Mouse (Mus musculus) testis, adult 2 months (tissue): ENCODE results near the gene Tmem116. TPM values are rescaled to one million over a fixed set of nuclear protein-coding genes. Genes with fewer than 3 reads are reported as not detected.

ENCODE experiments used
- H3K27ac ChIP-seq: fragments of 200-500 bp; 2 replicates; pipeline ENCODE4 v1.5.1; 2012; ENCODE audit warnings: low read depth, low read length; ENCODE audit not compliant: control insufficient read depth, insufficient read depth
- H3K27me3 ChIP-seq: fragments of 200-500 bp; 2 replicates; pipeline ENCODE4 v1.6.1; 2012; ENCODE audit warnings: mild to moderate bottlenecking, low read length, moderate library complexity; ENCODE audit not compliant: control insufficient read depth, insufficient read depth
- H3K36me3 ChIP-seq: fragments of 200-500 bp; 2 replicates; pipeline ENCODE4 v1.6.1; 2012; ENCODE audit warnings: mild to moderate bottlenecking, low read length; ENCODE audit not compliant: control insufficient read depth, insufficient read depth
- H3K4me1 ChIP-seq: fragments of 200-500 bp; 2 replicates; pipeline ENCODE4 v1.6.1; 2012; ENCODE audit warnings: low read length; ENCODE audit not compliant: control insufficient read depth, insufficient read depth
- H3K4me3 ChIP-seq: fragments of 200-500 bp; 2 replicates; pipeline ENCODE4 v1.5.1; 2012; ENCODE audit warnings: low read depth, mild to moderate bottlenecking, low read length, moderate library complexity, mixed read lengths; ENCODE audit not compliant: control insufficient read depth
- CTCF ChIP-seq: fragments of 200-500 bp; IDR thresholded peaks from 2 replicates; pipeline ENCODE4 v1.5.1; 2012; ENCODE audit warnings: low read depth, mild to moderate bottlenecking, inconsistent platforms, low read length, moderate library complexity; ENCODE audit not compliant: control insufficient read depth, insufficient read depth, insufficient replicate concordance
- POLR2A ChIP-seq: fragments of 200-500 bp; IDR thresholded peaks from 2 replicates; pipeline ENCODE4 v1.6.1; 2012; ENCODE audit warnings: low read depth, mild to moderate bottlenecking, inconsistent platforms, low read length, moderate library complexity; ENCODE audit not compliant: control insufficient read depth
- polyA plus RNA-seq: library from polyadenylated mRNA; depleted of rRNA; stranded (reverse); fragments of >200 nt; gene quantifications from 2 replicates; pipeline ENCODE4 v1.2.3, GENCODE M21; 2012

Tmem116 gene
- polyA plus RNA-seq, 1 experiment, result 60.5 TPM

DNA sequence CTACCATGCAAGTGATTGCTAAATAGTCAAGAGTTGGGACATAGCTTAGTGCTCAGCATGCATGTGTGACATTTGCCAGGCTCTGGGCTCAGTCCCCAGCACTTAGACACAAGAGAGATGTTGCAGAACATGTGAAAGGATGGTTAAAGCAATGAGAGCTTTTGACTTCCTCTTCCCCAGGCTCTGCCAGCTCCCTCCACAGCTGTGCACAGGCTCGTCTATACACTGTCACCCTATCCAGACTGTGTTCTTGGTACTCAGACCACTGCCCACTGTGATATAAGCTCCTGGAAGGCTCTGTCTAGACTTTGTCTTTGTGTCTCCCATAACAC lies 10.4 kb downstream of the Tmem116 start:
- H3K27me3 ChIP-seq, result no peaks in the 10 kb centered on the region
- TF ChIP-seq CTCF (no peak), POLR2A (no peak)
- no peak overlapping the region for H3K27ac ChIP-seq
- H3K4me3 ChIP-seq, result no peak overlapping the region
- H3K4me1 ChIP-seq, result no peaks in the 10 kb centered on the region
- H3K36me3 ChIP-seq, result no peaks in the 10 kb centered on the region

DNA sequence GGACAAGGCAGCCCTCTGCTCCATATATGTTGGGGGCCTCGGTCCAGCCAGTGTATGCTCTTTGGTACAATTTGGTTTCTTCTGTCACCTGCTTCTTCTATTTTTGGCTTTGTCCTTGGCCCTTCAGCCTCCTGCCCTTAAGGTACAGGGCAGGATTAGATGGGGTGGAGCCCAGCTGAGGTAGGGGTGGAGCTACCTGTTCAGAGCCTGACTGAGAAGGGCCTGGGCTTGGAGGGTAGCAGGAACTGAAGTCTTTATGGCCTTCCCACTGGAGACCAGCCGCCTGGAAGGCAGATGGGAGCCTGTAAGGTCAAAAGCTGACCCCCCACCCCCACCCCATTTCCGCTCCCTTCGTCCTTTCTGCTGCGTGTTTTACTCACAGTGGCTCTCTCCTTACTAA lies 11.3 kb downstream of the Tmem116 start:
- TF ChIP-seq POLR2A (no peak), CTCF (no peak)
- no peaks in the 10 kb centered on the region for H3K4me1 ChIP-seq
- H3K27ac ChIP-seq, result no peak overlapping the region
- no peak overlapping the region for H3K4me3 ChIP-seq
- H3K36me3 ChIP-seq, result no peaks in the 10 kb centered on the region
- H3K27me3 ChIP-seq, result no peaks in the 10 kb centered on the region

DNA sequence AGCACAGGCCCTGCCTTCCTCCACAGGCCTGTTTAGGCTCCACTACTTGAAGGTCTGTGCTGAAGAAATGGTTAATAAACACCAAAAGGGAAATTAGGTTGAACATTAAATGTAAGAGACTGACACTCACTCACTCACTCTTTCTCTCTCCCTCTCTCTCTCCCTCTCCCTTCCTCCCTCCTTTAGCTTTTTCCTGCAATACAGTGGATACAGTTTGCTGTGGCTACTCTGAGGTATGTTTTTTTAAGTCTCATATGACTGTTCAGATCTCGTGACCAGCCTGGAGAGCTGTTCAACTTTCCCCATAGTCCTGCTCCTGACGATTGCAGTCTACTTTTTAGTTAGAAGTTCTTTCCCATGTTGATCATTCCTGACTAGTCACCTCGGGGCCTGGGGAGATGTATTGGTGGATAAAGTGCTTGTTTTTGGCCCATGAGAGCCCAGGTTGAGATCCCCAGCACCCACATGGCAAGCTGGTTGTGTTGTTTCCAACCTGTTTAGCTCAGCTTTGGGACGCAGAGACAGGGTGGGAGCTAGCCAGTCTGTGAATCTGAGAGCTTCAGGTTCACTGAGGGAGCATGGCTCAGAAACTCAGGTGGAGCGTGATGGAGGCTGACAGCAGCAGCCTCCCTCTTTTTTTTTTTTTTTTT lies 12.0 kb downstream of the Tmem116 start:
- TF ChIP-seq CTCF (no peak), POLR2A (no peak)
- Histone ChIP-seq H3K27me3 (no peaks in the 10 kb centered on the region), H3K4me1 (no peaks in the 10 kb centered on the region), H3K4me3 (no peak overlapping the region), H3K27ac (no peak overlapping the region), H3K36me3 (no peaks in the 10 kb centered on the region)

GRCm38 (mm10) chr5:121469566-121469965 lies 17.9 kb downstream of the Tmem116 start:
- TF ChIP-seq CTCF, result no peak
- no peak for TF ChIP-seq POLR2A
- Histone ChIP-seq H3K4me1 (no peaks in the 10 kb centered on the region), H3K36me3 (no peaks in the 10 kb centered on the region; the same call in 1 of the 2 replicates), H3K4me3 (no peak overlapping the region), H3K27me3 (no peaks in the 10 kb centered on the region), H3K27ac (no peak overlapping the region)

DNA sequence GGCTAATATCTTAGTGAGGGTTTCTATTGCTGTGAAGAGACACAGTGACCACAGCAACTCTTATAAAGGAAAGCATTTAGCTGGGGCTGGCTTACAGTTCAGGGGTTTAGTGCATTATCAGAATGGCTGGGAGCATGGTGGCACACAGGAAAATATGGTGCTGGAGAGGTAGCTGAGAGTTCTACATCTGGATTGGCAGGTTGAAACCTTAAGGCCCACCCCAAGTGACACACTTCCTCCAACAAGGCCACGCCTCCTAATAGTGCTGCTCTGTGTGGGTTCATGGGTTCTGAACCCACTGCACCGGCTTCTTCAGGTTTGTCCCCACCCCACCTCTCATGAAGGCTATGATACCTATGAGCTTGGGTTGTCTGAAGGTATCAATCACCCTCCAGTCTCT lies 20.7 kb downstream of the Tmem116 start:
- Histone ChIP-seq H3K27me3 (no peaks in the 10 kb centered on the region), H3K4me1 (no peaks in the 10 kb centered on the region), H3K27ac (no peak overlapping the region), H3K4me3 (no peak overlapping the region), H3K36me3 (no peaks in the 10 kb centered on the region; the same call in 1 of the 2 replicates)
- TF ChIP-seq POLR2A (no peak), CTCF (no peak)

- H3K27ac ChIP-seq, result no peak overlapping the region
- H3K27me3 ChIP-seq, result no peaks in the 10 kb centered on the region
- TF ChIP-seq CTCF (no peak), POLR2A (no peak)
- no peaks in the 10 kb centered on the region for H3K4me1 ChIP-seq
- no peaks in the 10 kb centered on the region; the same call in 1 of the 2 replicates for H3K36me3 ChIP-seq
- H3K4me3 ChIP-seq, result no peak overlapping the region
Observed at GRCm38 (mm10) chr5:121474610-121475009, 22.9 kb downstream of the Tmem116 start.

DNA sequence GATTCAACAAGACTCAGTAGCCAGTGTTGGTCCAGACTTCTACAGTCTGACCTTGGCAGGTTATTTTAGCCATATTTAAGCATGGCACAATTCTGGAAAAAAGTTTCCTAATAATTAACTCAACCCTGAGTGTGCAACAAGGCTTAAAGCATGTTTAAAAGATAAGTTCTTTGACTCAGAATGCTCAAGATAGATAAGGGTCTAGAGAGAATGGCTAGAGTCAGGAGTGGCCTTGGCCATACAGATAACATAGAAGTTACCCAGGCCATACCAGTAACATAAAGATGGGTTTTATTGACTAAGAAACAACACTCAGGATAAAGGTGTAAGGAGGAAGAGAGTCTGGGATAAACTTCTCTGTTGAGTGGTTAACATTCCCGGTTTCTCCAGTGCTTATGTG lies 24.3 kb downstream of the Tmem116 start:
- H3K27ac ChIP-seq, result no peak overlapping the region
- H3K36me3 ChIP-seq, result no peaks in the 10 kb centered on the region; the same call in 1 of the 2 replicates
- H3K4me1 ChIP-seq, result no peaks in the 10 kb centered on the region
- TF ChIP-seq CTCF (no peak), POLR2A (no peak)
- no peaks in the 10 kb centered on the region for H3K27me3 ChIP-seq
- H3K4me3 ChIP-seq, result no peak overlapping the region
